Mouse (Mus musculus): Measurements from ENCODE around the gene Lcn4. TPM values are rescaled to one million over a fixed set of nuclear protein-coding genes. Genes with fewer than 3 reads are reported as not detected.

The Lcn4 gene
- polyA plus RNA-seq, 1 experiment from 2014 or later: not detected

- Histone ChIP-seq H3K4me2 (ENCODE audit: low read depth, low read length) (peak within 1 kb of the TSS; percentile 98), H3K9ac (ENCODE audit: low read length) (peak within 1 kb of the TSS; percentile 87), H3K36me3 (ENCODE audit: control insufficient read depth, insufficient read depth) (no peaks in the 10 kb centered on the region), H3K27me3 (ENCODE audit: control insufficient read depth, insufficient read depth, low read length) (0 out of 2 replicates have a peak, but pooled peaks cover 3% of the 10 kb centered on the region), H3K9me3 (replicated peaks; ENCODE audit: control insufficient read depth, low read length) (no peaks in the 10 kb centered on the region), H3K4me3 (ENCODE audit: low read length) (peak within 1 kb of the TSS; percentile 71), H3K4me1 (ENCODE audit: control insufficient read depth, insufficient read depth, low read length) (peaks cover 6% of the 10 kb centered on the region; the same call in 1 of the 2 replicates), H3K27ac (ENCODE audit: low read length) (0 out of 2 replicates have a peak within 1 kb of the TSS, but pooled peaks have one; percentile 16)
- under 1% methylated on average over 70 of the region's 70 CpGs for WGBS
- peak; percentile 56 for ATAC-seq (replicated peaks; ENCODE audit: extremely low read depth, insufficient read depth, low FRiP score)
Measured at GRCm38 (mm10) chr2:26627921-26628739, 43.0 kb downstream of the Lcn4 start, which contains the start of gene Fam69b. Fam69b (plus strand) TSS chr2:26628457.

DNA sequence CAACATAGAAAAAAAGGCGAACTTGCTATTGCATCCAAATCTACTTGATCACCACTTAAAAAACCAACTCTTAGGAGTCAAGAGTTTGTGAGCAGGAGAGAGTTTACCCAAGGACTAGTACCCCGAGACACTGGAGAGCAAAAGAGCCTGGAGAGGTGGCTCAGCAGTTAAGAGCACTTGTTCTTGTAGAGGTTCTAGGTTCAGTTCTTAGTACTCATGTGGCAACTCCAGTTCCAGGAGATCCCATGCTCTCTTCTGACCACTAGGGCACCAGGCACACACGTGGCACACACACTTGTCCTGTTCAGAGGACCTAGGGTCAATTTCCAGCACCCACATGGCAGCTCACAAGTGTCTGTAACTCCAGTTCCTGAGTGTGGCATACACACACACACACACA, 45.0 kb downstream of the Lcn4 start:
- no peak overlapping the region for H3K4me3 ChIP-seq (ENCODE audit: low read length)
- H3K27ac ChIP-seq (ENCODE audit: low read length): no peak overlapping the region
- 0 out of 2 replicates have a peak, but pooled peaks cover 3% of the 10 kb centered on the region for H3K27me3 ChIP-seq (ENCODE audit: control insufficient read depth, insufficient read depth, low read length)
- H3K9ac ChIP-seq (ENCODE audit: low read length): no peak overlapping the region
- ATAC-seq (replicated peaks; ENCODE audit: extremely low read depth, insufficient read depth, low FRiP score): no peak
- WGBS: 55% methylated on average over 3 of the region's 3 CpGs
- peaks cover 6% of the 10 kb centered on the region; the same call in 1 of the 2 replicates for H3K4me1 ChIP-seq (ENCODE audit: control insufficient read depth, insufficient read depth, low read length)
- H3K36me3 ChIP-seq (ENCODE audit: control insufficient read depth, insufficient read depth): no peaks in the 10 kb centered on the region
- H3K4me2 ChIP-seq (ENCODE audit: low read depth, low read length): no peak overlapping the region
- no peaks in the 10 kb centered on the region for H3K9me3 ChIP-seq (replicated peaks; ENCODE audit: control insufficient read depth, low read length)

DNA sequence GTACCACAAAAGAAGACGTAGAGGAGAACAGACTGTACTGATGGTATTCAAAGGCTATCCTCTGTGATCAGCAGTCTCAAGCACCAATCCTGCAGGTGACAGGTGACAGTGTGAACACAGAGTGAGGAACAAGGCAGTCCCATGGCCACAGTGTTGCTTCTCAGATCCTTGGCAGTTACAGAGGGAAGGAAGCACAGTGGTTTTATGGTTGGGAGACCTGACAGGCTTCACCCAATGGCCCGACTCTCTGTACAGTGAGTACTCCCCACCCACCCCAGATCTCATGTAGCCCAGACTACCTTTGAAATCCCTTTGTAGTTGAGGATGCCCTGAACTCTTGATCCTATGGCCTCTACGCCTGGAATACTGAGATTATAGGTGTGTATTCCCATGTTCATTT, 45.7 kb downstream of the Lcn4 start:
- Histone ChIP-seq H3K9ac (ENCODE audit: low read length) (no peak overlapping the region), H3K27ac (ENCODE audit: low read length) (no peak overlapping the region), H3K36me3 (ENCODE audit: control insufficient read depth, insufficient read depth) (no peaks in the 10 kb centered on the region), H3K4me1 (ENCODE audit: control insufficient read depth, insufficient read depth, low read length) (peaks cover 6% of the 10 kb centered on the region; the same call in 1 of the 2 replicates), H3K27me3 (ENCODE audit: control insufficient read depth, insufficient read depth, low read length) (0 out of 2 replicates have a peak, but pooled peaks cover 3% of the 10 kb centered on the region), H3K4me2 (ENCODE audit: low read depth, low read length) (no peak overlapping the region), H3K9me3 (replicated peaks; ENCODE audit: control insufficient read depth, low read length) (no peaks in the 10 kb centered on the region), H3K4me3 (ENCODE audit: low read length) (no peak overlapping the region)
- 71% methylated on average over 3 of the region's 3 CpGs for WGBS
- ATAC-seq (replicated peaks; ENCODE audit: extremely low read depth, insufficient read depth, low FRiP score): no peak

DNA sequence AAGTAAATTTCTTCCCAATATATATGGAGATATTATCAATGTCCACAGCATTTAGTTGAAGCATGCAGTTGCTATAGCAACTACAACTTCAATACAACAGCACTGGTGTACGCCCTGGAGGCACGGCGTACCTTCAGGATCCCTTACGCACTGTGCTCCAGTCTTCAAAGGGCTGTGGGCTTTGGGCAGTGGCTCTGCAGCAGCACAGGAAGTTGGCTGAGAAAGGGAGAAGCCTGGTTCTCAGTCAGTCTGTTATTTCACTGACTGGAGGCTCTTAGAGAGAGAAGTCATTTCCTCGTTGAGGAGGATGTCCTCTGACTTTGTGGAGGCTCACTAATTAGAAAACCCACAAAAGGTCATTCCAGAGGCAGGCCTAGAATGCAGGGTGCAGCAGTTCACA, 48.1 kb downstream of the Lcn4 start:
- H3K9me3 ChIP-seq (replicated peaks; ENCODE audit: control insufficient read depth, low read length): no peaks in the 10 kb centered on the region
- 61% methylated on average over 5 of the region's 5 CpGs for WGBS
- H3K4me3 ChIP-seq (ENCODE audit: low read length): no peak overlapping the region
- no peak overlapping the region for H3K9ac ChIP-seq (ENCODE audit: low read length)
- no peak overlapping the region for H3K4me2 ChIP-seq (ENCODE audit: low read depth, low read length)
- H3K4me1 ChIP-seq (ENCODE audit: control insufficient read depth, insufficient read depth, low read length): no peaks in the 10 kb centered on the region
- H3K36me3 ChIP-seq (ENCODE audit: control insufficient read depth, insufficient read depth): no peaks in the 10 kb centered on the region
- no peak for ATAC-seq (replicated peaks; ENCODE audit: extremely low read depth, insufficient read depth, low FRiP score)
- 0 out of 2 replicates have a peak, but pooled peaks cover 3% of the 10 kb centered on the region for H3K27me3 ChIP-seq (ENCODE audit: control insufficient read depth, insufficient read depth, low read length)
- no peak overlapping the region for H3K27ac ChIP-seq (ENCODE audit: low read length)

DNA sequence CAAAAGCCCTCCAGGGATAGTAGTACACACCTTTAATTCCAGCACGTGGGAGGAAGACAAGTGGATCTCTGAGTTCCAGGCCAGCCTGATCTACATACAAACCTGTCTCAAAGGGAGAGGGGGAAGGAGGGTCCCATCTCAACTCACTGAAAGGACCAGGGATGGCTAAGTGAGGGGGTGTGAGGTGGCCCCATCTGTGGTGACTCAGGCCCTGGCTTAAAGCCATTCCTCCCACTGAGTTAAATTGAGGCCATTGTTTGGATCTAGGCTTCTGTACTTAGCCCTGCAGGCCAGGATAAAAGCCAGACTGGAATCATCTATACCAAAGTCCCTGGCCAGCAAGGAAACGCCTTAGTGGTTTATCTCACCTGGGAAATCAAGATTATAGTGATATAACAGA, 49.8 kb downstream of the Lcn4 start:
- ATAC-seq (replicated peaks; ENCODE audit: extremely low read depth, insufficient read depth, low FRiP score): no peak
- 42% methylated on average over 2 of the region's 2 CpGs for WGBS
- H3K27ac ChIP-seq (ENCODE audit: low read length): no peak overlapping the region
- H3K9me3 ChIP-seq (replicated peaks; ENCODE audit: control insufficient read depth, low read length): no peaks in the 10 kb centered on the region
- H3K27me3 ChIP-seq (ENCODE audit: control insufficient read depth, insufficient read depth, low read length): no peaks in the 10 kb centered on the region
- H3K4me1 ChIP-seq (ENCODE audit: control insufficient read depth, insufficient read depth, low read length): no peaks in the 10 kb centered on the region
- no peak overlapping the region for H3K4me2 ChIP-seq (ENCODE audit: low read depth, low read length)
- H3K9ac ChIP-seq (ENCODE audit: low read length): no peak overlapping the region
- no peak overlapping the region for H3K4me3 ChIP-seq (ENCODE audit: low read length)
- no peaks in the 10 kb centered on the region for H3K36me3 ChIP-seq (ENCODE audit: control insufficient read depth, insufficient read depth)

DNA sequence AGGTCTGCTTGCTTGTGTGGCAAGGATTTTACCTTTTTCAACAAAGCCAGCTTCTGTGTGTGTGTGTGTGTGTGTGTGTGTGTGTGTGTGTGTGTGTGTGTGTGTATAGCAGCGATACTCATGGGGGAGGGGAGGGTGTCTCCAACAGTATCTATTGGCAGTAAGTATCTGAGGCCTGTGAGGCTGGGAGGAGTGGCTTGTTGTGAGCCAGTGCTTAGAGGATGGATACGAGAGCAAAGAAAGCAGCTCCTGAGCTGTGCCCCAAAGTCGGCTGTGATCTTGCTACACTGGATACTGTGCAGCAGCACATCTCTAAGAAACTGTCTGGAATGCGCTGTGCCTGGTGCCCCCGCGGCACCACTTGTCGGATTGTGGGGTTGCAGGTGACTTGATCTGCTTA, 53.2 kb downstream of the Lcn4 start:
- H3K27ac ChIP-seq (ENCODE audit: low read length): no peak overlapping the region
- no peaks in the 10 kb centered on the region for H3K27me3 ChIP-seq (ENCODE audit: control insufficient read depth, insufficient read depth, low read length)
- H3K9ac ChIP-seq (ENCODE audit: low read length): no peak overlapping the region
- H3K4me3 ChIP-seq (ENCODE audit: low read length): no peak overlapping the region
- 56% methylated on average over 7 of the region's 7 CpGs for WGBS
- H3K36me3 ChIP-seq (ENCODE audit: control insufficient read depth, insufficient read depth): no peaks in the 10 kb centered on the region
- H3K4me1 ChIP-seq (ENCODE audit: control insufficient read depth, insufficient read depth, low read length): no peaks in the 10 kb centered on the region
- no peak for ATAC-seq (replicated peaks; ENCODE audit: extremely low read depth, insufficient read depth, low FRiP score)
- no peak overlapping the region for H3K4me2 ChIP-seq (ENCODE audit: low read depth, low read length)
- no peaks in the 10 kb centered on the region for H3K9me3 ChIP-seq (replicated peaks; ENCODE audit: control insufficient read depth, low read length)

Other genes starting within 250 kb of the Lcn4 start
- gene Sec16a, start 226.1 kb downstream of the Lcn4 start, polyA plus RNA-seq (2015; fragmentation: Nextera tagmentation; extraction: Ambion mirVana): 14.5 and 14.8 TPM in 2 replicates
- 17.9 and 21.8 TPM in 2 replicates for gene Notch1, start 154.6 kb downstream of the Lcn4 start, polyA plus RNA-seq (2015; fragmentation: Nextera tagmentation; extraction: Ambion mirVana)
- 188 and 216 TPM in 2 replicates for gene Egfl7, start 91.3 kb downstream of the Lcn4 start, polyA plus RNA-seq (2015; fragmentation: Nextera tagmentation; extraction: Ambion mirVana)
- not detected in 2 replicates for gene Gm20532, start 84.6 kb downstream of the Lcn4 start, polyA plus RNA-seq (2015; fragmentation: Nextera tagmentation; extraction: Ambion mirVana)
- 25.9 and 28.5 TPM in 2 replicates for gene Agpat2, start 66.9 kb downstream of the Lcn4 start, polyA plus RNA-seq (2015; fragmentation: Nextera tagmentation; extraction: Ambion mirVana)
- gene Fam69b, start 42.8 kb downstream of the Lcn4 start, polyA plus RNA-seq (2015; fragmentation: Nextera tagmentation; extraction: Ambion mirVana): 12.5 and 15.8 TPM in 2 replicates
- 0.11 TPM in 1 of 2 replicates, not detected in the other for gene Abo, start 193.7 kb upstream of the Lcn4 start, polyA plus RNA-seq (2015; fragmentation: Nextera tagmentation; extraction: Ambion mirVana)
- gene Surf6, start 231.6 kb upstream of the Lcn4 start, polyA plus RNA-seq (2015; fragmentation: Nextera tagmentation; extraction: Ambion mirVana): 15.1 and 16.0 TPM in 2 replicates
- gene Med22, start 239.4 kb upstream of the Lcn4 start, polyA plus RNA-seq (2015; fragmentation: Nextera tagmentation; extraction: Ambion mirVana): 43.7 and 45.4 TPM in 2 replicates
- gene Rpl7a, start 239.5 kb upstream of the Lcn4 start, polyA plus RNA-seq (2015; fragmentation: Nextera tagmentation; extraction: Ambion mirVana): 287 and 336 TPM in 2 replicates
- 36.2 and 38.1 TPM in 2 replicates for gene Surf2, start 245.1 kb upstream of the Lcn4 start, polyA plus RNA-seq (2015; fragmentation: Nextera tagmentation; extraction: Ambion mirVana)
- gene Surf1, start 245.2 kb upstream of the Lcn4 start, polyA plus RNA-seq (2015; fragmentation: Nextera tagmentation; extraction: Ambion mirVana): 46.8 and 47.6 TPM in 2 replicates

All from heart, embryonic 16.5 days (tissue).